Mouse (Mus musculus) small intestine, adult 2 months (tissue): ENCODE measurements around the gene Hpcal4. TPM values are rescaled to one million over a fixed set of nuclear protein-coding genes. Genes with fewer than 3 reads are reported as not detected.

Experiments
- H3K27ac ChIP-seq: fragments of 200-500 bp; 2 replicates; pipeline ENCODE4 v1.5.1; 2012; ENCODE audit warnings: low read depth, low read length, control low read depth, inconsistent platforms; ENCODE audit not compliant: insufficient read depth
- H3K27me3 ChIP-seq: fragments of 200-500 bp; 2 replicates; pipeline ENCODE4 v1.6.1; 2012; ENCODE audit warnings: mild to moderate bottlenecking, moderate library complexity, low read length, inconsistent platforms; ENCODE audit not compliant: control insufficient read depth, insufficient read depth
- H3K36me3 ChIP-seq: fragments of 200-500 bp; 2 replicates; pipeline ENCODE4 v1.6.1; 2012; ENCODE audit warnings: mild to moderate bottlenecking, low read length, control low read depth, inconsistent platforms; ENCODE audit not compliant: control insufficient read depth, insufficient read depth
- H3K4me1 ChIP-seq: fragments of 200-500 bp; 2 replicates; pipeline ENCODE4 v1.6.1; 2012; ENCODE audit warnings: low read length, inconsistent platforms, mixed read lengths; ENCODE audit not compliant: control insufficient read depth, insufficient read depth, insufficient read length
- H3K4me3 ChIP-seq: fragments of 200-500 bp; 2 replicates; pipeline ENCODE4 v1.5.1; 2012; ENCODE audit warnings: low read depth, mild to moderate bottlenecking, control low read depth, inconsistent platforms, low read length, moderate library complexity
- CTCF ChIP-seq: fragments of 200-500 bp; IDR thresholded peaks from 2 replicates; pipeline ENCODE4 v1.5.1; 2012; ENCODE audit warnings: low read depth, mild to moderate bottlenecking, control low read depth, inconsistent platforms, low read length, moderate library complexity, mixed read lengths; ENCODE audit not compliant: insufficient replicate concordance, insufficient read length; ENCODE audit errors: extremely low read depth
- POLR2A ChIP-seq: fragments of 200-500 bp; IDR thresholded peaks from 2 replicates; pipeline ENCODE4 v1.6.1; 2012; ENCODE audit warnings: low read depth, mild to moderate bottlenecking, control low read depth, inconsistent platforms, low read length, moderate library complexity
- WGBS: fragments of 180-500 bp; shearing (Covaris S2); methylation state at CpG from one replicate; pipeline ENCODE4 v1.1.7; 2018; 5-methylcytosine and 5-hydroxymethylcytosine counted together
- polyA plus RNA-seq: library from polyadenylated mRNA; depleted of rRNA; stranded (reverse); fragments of >200 nt; gene quantifications from 2 replicates; pipeline ENCODE4 v1.2.3, GENCODE M21; 2012

The Hpcal4 gene
- polyA plus RNA-seq, 1 experiment = 0.20 TPM

DNA sequence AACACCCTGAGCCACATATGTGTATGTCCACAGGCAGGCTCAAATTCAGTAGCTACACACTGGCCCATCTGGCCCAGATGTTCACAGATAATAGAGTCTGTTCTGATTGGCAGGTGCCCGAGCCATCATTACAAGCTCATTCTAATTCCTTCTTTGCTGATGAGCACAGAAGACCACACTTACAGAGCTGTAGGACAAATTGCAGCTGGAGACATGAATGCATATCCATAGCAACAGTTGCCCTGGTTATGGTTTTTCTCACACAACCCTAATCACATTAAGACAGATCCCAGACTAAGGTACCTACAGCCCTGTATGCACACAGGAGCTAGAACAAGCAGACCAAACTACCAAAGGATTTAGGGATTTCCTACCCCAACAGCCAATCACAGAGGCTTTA is 32.3 kb downstream of the Hpcal4 start:
- no peak for TF ChIP-seq CTCF
- no peak for TF ChIP-seq POLR2A

DNA sequence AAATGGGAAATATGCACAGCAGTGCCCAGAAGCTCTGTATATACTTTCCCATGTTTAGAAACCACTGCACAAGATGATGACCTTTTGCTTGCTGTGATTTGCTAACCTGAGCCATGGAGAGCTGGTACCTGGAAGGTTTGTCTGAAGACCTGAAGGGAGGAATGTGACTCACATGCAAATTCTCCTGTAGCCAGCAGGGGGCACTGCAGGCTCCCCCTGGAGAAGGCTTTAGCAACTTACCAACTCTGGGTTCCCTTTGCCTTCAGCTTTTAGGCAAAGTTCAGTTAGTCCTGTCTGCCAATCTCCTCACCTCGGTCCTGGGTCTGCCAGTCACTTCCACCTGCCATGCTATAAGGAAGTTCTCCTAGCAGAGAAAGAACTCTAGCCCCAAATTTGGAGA is 33.8 kb downstream of the Hpcal4 start:
- no peaks in the 10 kb centered on the region for H3K36me3 ChIP-seq
- WGBS = 3% methylated on average over 1 of the region's 1 CpGs
- no peak overlapping the region for H3K4me3 ChIP-seq
- H3K4me1 ChIP-seq = no peaks in the 10 kb centered on the region
- no peak overlapping the region for H3K27ac ChIP-seq
- H3K27me3 ChIP-seq = no peaks in the 10 kb centered on the region
- TF ChIP-seq POLR2A (no peak), CTCF (peak; percentile 87; the same call in 1 of the 2 replicates)

More for the DNA sequence above, 32.3 kb downstream of the Hpcal4 start:
- 79% methylated on average over 1 of the region's 1 CpGs for WGBS
- Histone ChIP-seq H3K27ac (no peak overlapping the region), H3K27me3 (no peaks in the 10 kb centered on the region), H3K4me3 (no peak overlapping the region), H3K36me3 (no peaks in the 10 kb centered on the region), H3K4me1 (no peaks in the 10 kb centered on the region)

DNA sequence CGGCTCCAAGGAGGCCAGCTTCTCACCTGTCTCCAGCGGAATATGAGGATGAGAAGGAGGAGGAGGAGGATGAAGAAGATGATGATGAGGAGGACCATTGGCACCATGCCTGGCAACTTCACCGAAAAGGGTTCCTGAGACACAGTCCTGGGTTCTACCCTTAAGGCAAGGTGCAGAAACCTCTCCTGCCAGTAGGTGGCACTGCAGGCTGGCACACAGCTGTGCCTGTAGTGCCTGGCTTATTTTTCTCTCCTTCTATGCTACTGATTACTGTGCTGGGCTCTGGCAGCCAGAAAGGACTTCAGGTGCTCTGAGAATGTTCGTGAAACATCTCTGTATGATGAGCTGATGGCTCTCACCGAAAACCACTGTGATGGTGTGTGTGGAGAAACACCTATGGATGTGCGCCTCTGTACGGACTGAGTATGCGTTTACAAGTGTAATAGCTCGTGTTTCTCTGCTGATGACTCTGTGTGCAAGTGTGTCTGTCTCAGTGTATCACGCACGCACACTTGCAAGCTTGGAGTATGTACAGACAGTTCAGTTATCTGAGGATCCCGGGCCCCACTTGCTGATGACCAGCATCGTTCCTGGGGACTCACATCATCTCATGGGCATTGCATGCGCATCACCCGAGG is 36.8 kb downstream of the Hpcal4 start:
- Histone ChIP-seq H3K4me3 (no peak overlapping the region), H3K27ac (no peak overlapping the region), H3K36me3 (no peaks in the 10 kb centered on the region), H3K4me1 (no peaks in the 10 kb centered on the region), H3K27me3 (no peaks in the 10 kb centered on the region)
- 69% methylated on average over 15 of the region's 15 CpGs for WGBS
- TF ChIP-seq POLR2A (no peak), CTCF (peak; percentile 88)

DNA sequence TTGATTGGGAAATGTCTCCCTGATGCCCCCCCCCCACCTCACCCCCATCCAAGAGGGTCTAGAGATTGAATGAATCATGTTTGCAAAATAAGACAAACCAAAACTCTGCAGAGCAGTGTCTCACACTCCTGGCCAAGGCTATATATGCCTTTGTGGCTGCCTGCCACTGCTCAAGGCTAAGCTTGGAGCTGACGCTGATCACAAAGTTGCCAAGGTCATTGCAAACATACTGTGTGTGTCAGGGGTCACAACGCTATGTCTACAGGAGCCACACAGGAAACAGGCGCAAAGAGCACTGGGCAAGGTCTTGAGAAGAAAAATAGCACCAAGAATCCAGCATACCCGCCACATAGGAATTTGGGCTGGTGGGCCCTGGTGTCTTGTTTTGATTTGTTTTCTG is 37.6 kb downstream of the Hpcal4 start:
- H3K27ac ChIP-seq = no peak overlapping the region
- TF ChIP-seq POLR2A (no peak), CTCF (no peak)

DNA sequence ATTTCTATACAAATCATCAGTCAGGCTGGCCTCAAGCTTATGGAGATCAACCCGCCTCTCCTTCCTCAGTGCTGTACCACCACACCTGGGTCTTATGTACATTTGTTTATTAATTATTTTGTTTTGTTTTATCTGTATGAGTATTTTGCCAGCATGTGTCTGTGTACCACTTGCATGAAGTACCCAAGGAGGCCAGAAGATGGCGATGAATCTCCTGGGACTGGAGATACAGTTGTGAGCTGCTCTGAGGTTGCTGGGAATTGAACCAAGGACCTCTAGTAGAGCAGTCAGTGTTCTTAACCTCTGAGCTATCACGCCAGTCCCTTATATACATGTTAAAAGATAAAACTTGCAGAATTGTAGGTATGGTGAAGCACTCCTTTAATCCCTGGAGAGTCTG is 40.3 kb downstream of the Hpcal4 start:
- H3K27ac ChIP-seq = no peak overlapping the region
- 74% methylated on average over 3 of the region's 3 CpGs for WGBS
- H3K4me1 ChIP-seq = no peaks in the 10 kb centered on the region; the same call in 1 of the 2 replicates
- H3K36me3 ChIP-seq = no peaks in the 10 kb centered on the region
- no peaks in the 10 kb centered on the region for H3K27me3 ChIP-seq
- peak; percentile 36; the same call in 1 of the 2 replicates for TF ChIP-seq CTCF
- TF ChIP-seq POLR2A = no peak
- no peak overlapping the region for H3K4me3 ChIP-seq

More for the DNA sequence above, 37.6 kb downstream of the Hpcal4 start:
- no peaks in the 10 kb centered on the region for H3K27me3 ChIP-seq
- H3K4me1 ChIP-seq = no peaks in the 10 kb centered on the region
- WGBS = 84% methylated on average over 4 of the region's 4 CpGs
- no peak overlapping the region for H3K4me3 ChIP-seq
- H3K36me3 ChIP-seq = no peaks in the 10 kb centered on the region

DNA sequence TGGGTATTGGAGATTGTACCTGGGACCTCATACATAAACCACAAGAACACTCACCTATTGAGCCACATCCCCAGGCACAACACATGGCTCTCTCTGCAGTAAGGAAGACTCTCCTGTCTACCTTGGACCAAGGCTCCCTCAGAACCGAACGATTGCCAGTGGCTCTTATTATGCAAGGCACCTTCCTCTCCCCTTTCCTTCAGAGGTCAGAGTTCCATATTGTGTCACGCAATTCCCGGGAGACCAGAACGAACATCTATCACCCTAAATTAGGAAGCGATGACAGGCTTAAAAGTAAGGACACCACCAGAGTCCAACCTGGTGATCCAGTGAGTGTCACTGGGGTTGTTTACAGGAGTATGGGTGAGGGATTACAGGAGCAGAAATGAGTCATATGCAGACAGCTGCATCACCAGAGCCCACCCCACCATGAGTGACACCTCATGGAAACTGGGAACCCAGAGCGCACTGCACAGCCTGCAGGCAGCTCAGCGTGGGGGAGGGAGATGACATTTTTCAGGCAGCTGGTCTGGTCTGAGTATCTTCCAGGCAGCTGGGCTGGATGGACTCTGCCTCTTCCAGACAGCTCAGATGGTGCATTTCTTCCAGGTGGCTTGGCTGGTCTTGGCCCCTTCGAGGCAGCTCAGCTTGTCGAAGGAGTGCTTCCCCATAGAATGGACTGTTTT is 42.8 kb downstream of the Hpcal4 start:
- no peaks in the 10 kb centered on the region; the same call in 1 of the 2 replicates for H3K4me1 ChIP-seq
- TF ChIP-seq POLR2A = no peak
- TF ChIP-seq CTCF = no peak
- no peak overlapping the region for H3K4me3 ChIP-seq
- H3K36me3 ChIP-seq = no peaks in the 10 kb centered on the region
- no peaks in the 10 kb centered on the region for H3K27me3 ChIP-seq
- no peak overlapping the region for H3K27ac ChIP-seq
- WGBS = 36% methylated on average over 10 of the region's 10 CpGs

DNA sequence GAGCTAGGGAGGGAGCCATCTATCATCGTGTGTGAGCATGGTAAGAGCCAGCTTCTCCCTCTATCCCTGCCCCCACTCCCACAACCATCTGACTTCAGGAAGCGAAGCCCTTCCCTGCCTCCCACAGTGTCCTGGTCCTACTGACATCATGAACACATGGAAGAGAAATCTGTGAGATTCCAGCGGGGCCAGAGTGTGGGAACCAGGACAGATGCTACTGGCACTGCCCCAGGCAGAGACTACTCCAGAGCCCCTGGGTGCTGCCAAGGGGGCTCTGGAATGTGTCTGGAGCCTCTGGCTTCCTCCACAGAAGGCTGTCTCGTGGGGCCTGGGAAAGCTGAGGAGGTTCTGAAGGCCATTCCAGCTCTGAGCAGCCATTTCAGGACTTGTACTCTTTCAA is 44.7 kb downstream of the Hpcal4 start:
- Histone ChIP-seq H3K36me3 (no peaks in the 10 kb centered on the region), H3K27me3 (no peaks in the 10 kb centered on the region), H3K4me1 (no peaks in the 10 kb centered on the region; the same call in 1 of the 2 replicates), H3K27ac (no peak overlapping the region), H3K4me3 (no peak overlapping the region)
- TF ChIP-seq POLR2A = no peak
- TF ChIP-seq CTCF = no peak
- WGBS = 76% methylated on average over 4 of the region's 4 CpGs
